Mouse (Mus musculus): ENCODE measurements at regions not wholly inside any gene's neighbourhood (a gene's known extent, or its start where the extent isn't known, plus 50 kb on each side); places are given as distances from the start of the nearest gene placed in this dataset.

- TF ChIP-seq POLR2A (IDR thresholded peaks at IDR 0.05; ENCODE audit: control insufficient read depth, extremely low read depth, insufficient read depth, low read length, poor library complexity) (no peak), CTCF (IDR thresholded peaks at IDR 0.05; ENCODE audit: borderline replicate concordance, control insufficient read depth, extremely low read depth, insufficient read depth, low read length, poor library complexity) (no peak)
- WGBS = 97% methylated on average over 3 of the region's 3 CpGs
- Histone ChIP-seq H3K27ac (ENCODE audit: control insufficient read depth, insufficient read depth, low read length) (no peak overlapping the region), H3K36me3 (ENCODE audit: control insufficient read depth, insufficient read depth, low read length) (no peaks in the 10 kb centered on the region), H3K4me1 (replicated peaks; ENCODE audit: control insufficient read depth, insufficient read depth, low read length) (no peaks in the 10 kb centered on the region), H3K27me3 (ENCODE audit: control insufficient read depth, insufficient read depth, low read length) (no peaks in the 10 kb centered on the region), H3K4me3 (ENCODE audit: control insufficient read depth, insufficient read depth, low read length) (no peak overlapping the region)
- no peak for DNase-seq
These were observed 194.3 kb downstream of the Fam43a start for GRCm38 (mm10) chr16:30793856-30794255.

GRCm38 (mm10) chr16:30795501-30795904, 196.0 kb downstream of the Fam43a start:
- Histone ChIP-seq H3K27ac (ENCODE audit: control insufficient read depth, insufficient read depth, low read length) (no peak overlapping the region), H3K4me1 (replicated peaks; ENCODE audit: control insufficient read depth, insufficient read depth, low read length) (no peaks in the 10 kb centered on the region), H3K27me3 (ENCODE audit: control insufficient read depth, insufficient read depth, low read length) (no peaks in the 10 kb centered on the region), H3K4me3 (ENCODE audit: control insufficient read depth, insufficient read depth, low read length) (no peak overlapping the region), H3K36me3 (ENCODE audit: control insufficient read depth, insufficient read depth, low read length) (no peaks in the 10 kb centered on the region)
- TF ChIP-seq CTCF (IDR thresholded peaks at IDR 0.05; ENCODE audit: borderline replicate concordance, control insufficient read depth, extremely low read depth, insufficient read depth, low read length, poor library complexity) (no peak), POLR2A (IDR thresholded peaks at IDR 0.05; ENCODE audit: control insufficient read depth, extremely low read depth, insufficient read depth, low read length, poor library complexity) (no peak)
- WGBS = 90% methylated on average over 5 of the region's 5 CpGs
- DNase-seq = no peak

GRCm38 (mm10) chr16:30796103-30796502, 196.6 kb downstream of the Fam43a start:
- WGBS = 99% methylated on average over 6 of the region's 6 CpGs
- no peak for DNase-seq
- no peaks in the 10 kb centered on the region for H3K4me1 ChIP-seq (replicated peaks; ENCODE audit: control insufficient read depth, insufficient read depth, low read length)
- H3K27ac ChIP-seq (ENCODE audit: control insufficient read depth, insufficient read depth, low read length) = no peak overlapping the region
- no peaks in the 10 kb centered on the region for H3K27me3 ChIP-seq (ENCODE audit: control insufficient read depth, insufficient read depth, low read length)
- TF ChIP-seq POLR2A (IDR thresholded peaks at IDR 0.05; ENCODE audit: control insufficient read depth, extremely low read depth, insufficient read depth, low read length, poor library complexity) (no peak), CTCF (IDR thresholded peaks at IDR 0.05; ENCODE audit: borderline replicate concordance, control insufficient read depth, extremely low read depth, insufficient read depth, low read length, poor library complexity) (no peak)
- no peaks in the 10 kb centered on the region for H3K36me3 ChIP-seq (ENCODE audit: control insufficient read depth, insufficient read depth, low read length)
- H3K4me3 ChIP-seq (ENCODE audit: control insufficient read depth, insufficient read depth, low read length) = no peak overlapping the region

- no peak for DNase-seq
- Histone ChIP-seq H3K4me3 (ENCODE audit: control insufficient read depth, insufficient read depth, low read length) (no peak overlapping the region), H3K36me3 (ENCODE audit: control insufficient read depth, insufficient read depth, low read length) (no peaks in the 10 kb centered on the region), H3K4me1 (replicated peaks; ENCODE audit: control insufficient read depth, insufficient read depth, low read length) (no peaks in the 10 kb centered on the region), H3K27me3 (ENCODE audit: control insufficient read depth, insufficient read depth, low read length) (no peaks in the 10 kb centered on the region), H3K27ac (ENCODE audit: control insufficient read depth, insufficient read depth, low read length) (no peak overlapping the region)
- TF ChIP-seq POLR2A (IDR thresholded peaks at IDR 0.05; ENCODE audit: control insufficient read depth, extremely low read depth, insufficient read depth, low read length, poor library complexity) (no peak), CTCF (IDR thresholded peaks at IDR 0.05; ENCODE audit: borderline replicate concordance, control insufficient read depth, extremely low read depth, insufficient read depth, low read length, poor library complexity) (no peak)
- WGBS = 88% methylated on average over 3 of the region's 3 CpGs
These were observed 197.5 kb downstream of the Fam43a start for GRCm38 (mm10) chr16:30797006-30797405.

- Histone ChIP-seq H3K27ac (ENCODE audit: control insufficient read depth, insufficient read depth, low read length) (no peak overlapping the region), H3K36me3 (ENCODE audit: control insufficient read depth, insufficient read depth, low read length) (no peaks in the 10 kb centered on the region), H3K4me3 (ENCODE audit: control insufficient read depth, insufficient read depth, low read length) (no peak overlapping the region), H3K27me3 (ENCODE audit: control insufficient read depth, insufficient read depth, low read length) (no peaks in the 10 kb centered on the region), H3K4me1 (replicated peaks; ENCODE audit: control insufficient read depth, insufficient read depth, low read length) (no peaks in the 10 kb centered on the region)
- 97% methylated on average over 7 of the region's 7 CpGs for WGBS
- no peak for DNase-seq
- TF ChIP-seq CTCF (IDR thresholded peaks at IDR 0.05; ENCODE audit: borderline replicate concordance, control insufficient read depth, extremely low read depth, insufficient read depth, low read length, poor library complexity) (no peak), POLR2A (IDR thresholded peaks at IDR 0.05; ENCODE audit: control insufficient read depth, extremely low read depth, insufficient read depth, low read length, poor library complexity) (no peak)
These were observed 198.5 kb downstream of the Fam43a start for GRCm38 (mm10) chr16:30797973-30798471.

GRCm38 (mm10) chr16:30798536-30798935, 199.0 kb downstream of the Fam43a start:
- TF ChIP-seq CTCF (IDR thresholded peaks at IDR 0.05; ENCODE audit: borderline replicate concordance, control insufficient read depth, extremely low read depth, insufficient read depth, low read length, poor library complexity) (no peak), POLR2A (IDR thresholded peaks at IDR 0.05; ENCODE audit: control insufficient read depth, extremely low read depth, insufficient read depth, low read length, poor library complexity) (no peak)
- DNase-seq = no peak
- H3K4me1 ChIP-seq (replicated peaks; ENCODE audit: control insufficient read depth, insufficient read depth, low read length) = no peaks in the 10 kb centered on the region
- WGBS = 100% methylated on average over 1 of the region's 1 CpGs
- H3K4me3 ChIP-seq (ENCODE audit: control insufficient read depth, insufficient read depth, low read length) = no peak overlapping the region
- H3K27ac ChIP-seq (ENCODE audit: control insufficient read depth, insufficient read depth, low read length) = no peak overlapping the region
- no peaks in the 10 kb centered on the region for H3K36me3 ChIP-seq (ENCODE audit: control insufficient read depth, insufficient read depth, low read length)
- H3K27me3 ChIP-seq (ENCODE audit: control insufficient read depth, insufficient read depth, low read length) = no peaks in the 10 kb centered on the region

Data from thymus, adult 2 months (tissue).